Mouse (Mus musculus) hindbrain, embryonic 11.5 days (tissue): ENCODE measurements at regions not wholly inside any gene's neighbourhood (a gene's known extent, or its start where the extent isn't known, plus 50 kb on each side); places are given as distances from the start of the nearest gene placed in this dataset.

Source experiments
- ATAC-seq: fragments of 200-750 bp; cut with Nextera tagmentation; 2 replicates; pipeline ENCODE4 v1.8.0; 2017; ENCODE audit warnings: mild to moderate bottlenecking, moderate TSS enrichment, moderate library complexity; ENCODE audit not compliant: low FRiP score
- DNase-seq: peaks from one replicate; pipeline ENCODE4 v3.0.0-alpha.2; 2015; ENCODE audit warnings: low spot score
- H3K27ac ChIP-seq: fragments of 300-500 bp; sonication (generic); 2 replicates; pipeline ENCODE4 v1.5.1; 2014; ENCODE audit warnings: mild to moderate bottlenecking, low read depth, low read length
- H3K27me3 ChIP-seq: fragments of 300-500 bp; sonication (generic); 2 replicates; pipeline ENCODE4 v1.6.1; 2014; ENCODE audit warnings: mild to moderate bottlenecking, low read length, moderate library complexity, mixed read lengths; ENCODE audit not compliant: control insufficient read depth, insufficient read depth
- H3K36me3 ChIP-seq: fragments of 300-500 bp; sonication (generic); 2 replicates; pipeline ENCODE4 v1.6.1; 2014; ENCODE audit warnings: mild to moderate bottlenecking, low read length, moderate library complexity, mixed read lengths; ENCODE audit not compliant: control insufficient read depth, insufficient read depth
- H3K4me1 ChIP-seq: fragments of 300-500 bp; sonication (generic); replicated peaks from 2 replicates; pipeline ENCODE4 v1.6.1; 2014; ENCODE audit warnings: low read length, mixed read lengths; ENCODE audit not compliant: control insufficient read depth, insufficient read depth
- H3K4me2 ChIP-seq: fragments of 300-500 bp; sonication (generic); replicated peaks from 2 replicates; pipeline ENCODE4 v1.6.1; 2014; ENCODE audit warnings: mild to moderate bottlenecking, low read depth, low read length
- H3K4me3 ChIP-seq: fragments of 300-500 bp; sonication (generic); 2 replicates; pipeline ENCODE4 v1.5.1; 2014; ENCODE audit warnings: low read depth, low read length
- H3K9ac ChIP-seq: fragments of 300-500 bp; sonication (generic); 2 replicates; pipeline ENCODE4 v1.6.1; 2014; ENCODE audit warnings: low read depth, low read length
- H3K9me3 ChIP-seq: fragments of 300-500 bp; sonication (generic); 2 replicates; pipeline ENCODE4 v1.6.1; 2016; ENCODE audit warnings: low read length; ENCODE audit not compliant: control insufficient read depth
- WGBS: fragments of 180-500 bp; shearing (Covaris S2); extraction: QIAGEN DNeasy Blood & Tissue Kit; methylation state at CpG from one replicate; pipeline ENCODE4 v1.1.7; 2014; 5-methylcytosine and 5-hydroxymethylcytosine counted together

GRCm38 (mm10) chr11:18752512-18752911 lies 266.3 kb downstream of the Meis1 start:
- no peak overlapping the region for H3K9ac ChIP-seq
- 40% methylated on average over 2 of the region's 2 CpGs for WGBS
- ATAC-seq: no peak
- peaks cover 16% of the 10 kb centered on the region for H3K4me1 ChIP-seq
- H3K36me3 ChIP-seq: no peaks in the 10 kb centered on the region
- no peaks in the 10 kb centered on the region for H3K9me3 ChIP-seq
- H3K27me3 ChIP-seq: no peaks in the 10 kb centered on the region
- no peak for DNase-seq
- H3K4me3 ChIP-seq: no peak overlapping the region
- peak overlapping the region; percentile 2; the same call in 1 of the 2 replicates for H3K27ac ChIP-seq
- H3K4me2 ChIP-seq: no peak overlapping the region

- Histone ChIP-seq H3K27ac (no peak overlapping the region), H3K9me3 (no peaks in the 10 kb centered on the region), H3K4me3 (no peak overlapping the region), H3K27me3 (no peaks in the 10 kb centered on the region), H3K4me2 (peak overlapping the region; percentile 19), H3K36me3 (no peaks in the 10 kb centered on the region), H3K9ac (no peak overlapping the region), H3K4me1 (peaks cover 16% of the 10 kb centered on the region)
- 19% methylated on average over 20 of the region's 20 CpGs for WGBS
- ATAC-seq (peak; percentile 18; the same call in 1 of the 2 replicates), DNase-seq (peak; percentile 39)
These were observed 267.6 kb downstream of the Meis1 start for GRCm38 (mm10) chr11:18750911-18751841.

DNA sequence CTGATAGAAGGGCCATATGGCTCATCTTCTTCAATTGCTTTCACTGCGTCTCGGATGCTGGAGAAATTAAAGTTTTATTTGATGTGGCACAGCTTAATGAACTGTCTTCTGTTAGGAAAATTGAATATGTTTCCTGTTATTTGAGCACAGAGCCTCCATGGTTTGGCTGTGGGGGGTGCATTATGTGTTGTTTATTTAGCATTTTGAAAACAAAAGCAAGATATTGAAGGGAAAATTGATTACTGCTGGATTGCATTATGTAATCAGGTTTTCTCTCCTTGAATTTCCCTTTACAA lies 268.8 kb downstream of the Meis1 start:
- no peak for DNase-seq
- Histone ChIP-seq H3K27me3 (no peaks in the 10 kb centered on the region), H3K9me3 (no peaks in the 10 kb centered on the region), H3K4me1 (peaks cover 16% of the 10 kb centered on the region), H3K9ac (no peak overlapping the region), H3K36me3 (no peaks in the 10 kb centered on the region), H3K4me2 (no peak overlapping the region), H3K4me3 (no peak overlapping the region), H3K27ac (peak overlapping the region; percentile 75; the same call in 1 of the 2 replicates)
- 44% methylated on average over 2 of the region's 2 CpGs for WGBS
- ATAC-seq: no peak

DNA sequence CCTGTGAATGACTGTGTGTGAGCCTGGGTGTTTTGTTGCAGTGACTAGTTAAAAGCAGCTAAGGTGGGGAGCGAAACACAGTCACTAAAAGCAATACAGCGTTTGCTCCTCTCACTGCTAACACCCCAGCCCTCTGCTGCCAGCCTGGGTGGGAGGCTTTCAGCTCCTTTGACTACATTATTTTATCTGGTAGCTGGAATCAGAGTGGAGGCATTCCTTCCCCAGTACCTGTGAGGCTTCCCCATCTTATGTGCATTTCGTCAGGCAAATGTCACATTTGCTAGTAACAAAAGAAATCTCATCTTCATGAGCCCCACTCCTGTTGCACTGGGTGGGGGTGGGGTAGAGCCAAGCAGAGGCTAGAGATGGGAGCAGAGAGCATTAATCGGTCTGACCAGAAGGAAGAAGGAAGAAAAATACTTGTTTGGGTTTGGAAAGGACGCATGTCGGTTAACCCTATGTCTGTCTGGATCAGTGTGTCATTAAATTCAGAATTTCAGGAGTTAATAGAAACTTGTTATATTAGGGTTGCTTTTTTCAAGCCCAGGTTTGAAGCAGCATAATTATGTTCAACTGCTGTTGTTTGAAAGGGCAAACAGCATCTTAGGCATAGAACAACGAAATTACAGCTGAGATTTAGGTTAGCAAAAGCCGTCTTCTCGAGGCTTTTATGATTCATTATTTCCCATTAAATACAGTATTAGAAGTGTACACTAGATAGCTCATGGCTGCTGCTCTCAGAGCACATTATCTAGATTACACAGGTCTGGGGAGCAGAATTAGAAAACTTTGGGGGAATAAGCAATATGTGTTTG lies 269.3 kb downstream of the Meis1 start:
- peak overlapping the region; percentile 34; the same call in 1 of the 2 replicates for H3K9ac ChIP-seq
- DNase-seq (peak; percentile 29), ATAC-seq (0 out of 2 replicates have a peak, but pooled peaks have one; percentile 12)
- 0 out of 2 replicates have a peak overlapping the region, but pooled peaks have one; percentile 6 for H3K4me2 ChIP-seq
- H3K27me3 ChIP-seq: no peaks in the 10 kb centered on the region
- H3K27ac ChIP-seq: peak overlapping the region; percentile 75
- H3K4me3 ChIP-seq: no peak overlapping the region
- WGBS: 34% methylated on average over 9 of the region's 9 CpGs
- peaks cover 16% of the 10 kb centered on the region for H3K4me1 ChIP-seq
- H3K9me3 ChIP-seq: no peaks in the 10 kb centered on the region
- no peaks in the 10 kb centered on the region for H3K36me3 ChIP-seq

DNA sequence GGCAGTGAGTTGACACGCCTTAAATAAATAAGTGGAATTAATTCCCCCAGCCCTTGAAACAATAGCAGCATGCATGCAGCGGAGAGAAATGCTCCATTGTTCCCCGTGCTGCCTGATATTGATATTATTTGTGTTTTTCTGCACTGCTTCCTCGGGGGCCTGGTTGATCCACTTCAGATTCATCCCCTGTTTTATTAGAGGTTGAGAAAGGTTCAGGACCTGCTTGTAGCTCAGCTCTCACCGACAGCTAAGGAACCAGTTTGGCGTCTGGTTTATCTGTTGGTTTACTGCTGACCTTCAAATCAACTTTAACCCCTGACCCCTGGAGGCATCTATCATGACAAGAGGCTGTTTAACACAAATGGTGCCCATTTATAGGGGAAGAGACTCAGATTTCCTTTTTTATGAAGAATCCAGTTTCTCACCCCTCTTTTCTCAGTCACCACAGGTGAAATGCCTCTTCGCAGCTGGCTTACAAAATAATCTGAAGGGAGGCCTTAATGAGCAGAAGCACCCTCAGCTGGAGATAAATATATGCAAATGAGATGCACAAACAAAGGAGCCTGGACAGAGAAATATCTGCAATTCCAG lies 270.8 kb downstream of the Meis1 start:
- no peak overlapping the region for H3K4me3 ChIP-seq
- H3K4me1 ChIP-seq: peaks cover 11% of the 10 kb centered on the region
- peak; percentile 75 for ATAC-seq
- 0 out of 2 replicates have a peak overlapping the region, but pooled peaks have one; percentile 11 for H3K4me2 ChIP-seq
- H3K9ac ChIP-seq: no peak overlapping the region
- H3K27ac ChIP-seq: peak overlapping the region; percentile 24
- H3K36me3 ChIP-seq: no peaks in the 10 kb centered on the region
- H3K9me3 ChIP-seq: no peaks in the 10 kb centered on the region
- WGBS: 6% methylated on average over 7 of the region's 7 CpGs
- H3K27me3 ChIP-seq: no peaks in the 10 kb centered on the region
- DNase-seq: peak; percentile 79

DNA sequence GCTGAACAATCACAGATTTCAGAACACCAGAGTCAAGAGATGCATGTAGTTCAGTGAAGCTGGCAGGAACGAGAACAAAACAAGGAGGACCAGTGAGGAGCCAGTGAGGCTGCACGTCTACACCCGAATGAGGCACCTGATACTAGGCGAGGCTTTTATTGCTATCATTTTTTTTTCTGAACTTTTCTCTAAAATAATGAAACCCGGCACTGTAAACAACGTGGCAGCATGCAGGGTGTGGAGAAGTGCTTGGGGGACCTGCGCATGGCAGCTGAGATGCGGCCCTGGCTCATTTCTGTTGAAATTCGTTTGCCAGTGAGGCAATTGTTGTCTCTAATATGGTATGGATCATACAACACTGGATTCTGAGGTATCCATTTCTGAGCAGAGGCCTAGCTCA lies 271.4 kb downstream of the Meis1 start:
- Histone ChIP-seq H3K9ac (no peak overlapping the region), H3K27ac (peak overlapping the region; percentile 24), H3K36me3 (no peaks in the 10 kb centered on the region), H3K4me1 (peaks cover 11% of the 10 kb centered on the region), H3K4me3 (no peak overlapping the region), H3K4me2 (no peak overlapping the region), H3K9me3 (no peaks in the 10 kb centered on the region), H3K27me3 (no peaks in the 10 kb centered on the region)
- 47% methylated on average over 9 of the region's 9 CpGs for WGBS
- DNase-seq (no peak), ATAC-seq (0 out of 2 replicates have a peak, but pooled peaks have one; percentile 0)

GRCm38 (mm10) chr11:18746486-18746885 lies 272.3 kb downstream of the Meis1 start:
- H3K27ac ChIP-seq: peak overlapping the region; percentile 24
- no peak overlapping the region for H3K4me2 ChIP-seq
- peak; percentile 25 for DNase-seq
- H3K4me1 ChIP-seq: peaks cover 11% of the 10 kb centered on the region
- no peaks in the 10 kb centered on the region for H3K27me3 ChIP-seq
- no peak for ATAC-seq
- WGBS: 29% methylated on average over 5 of the region's 5 CpGs
- no peak overlapping the region for H3K4me3 ChIP-seq
- no peaks in the 10 kb centered on the region for H3K36me3 ChIP-seq
- H3K9ac ChIP-seq: no peak overlapping the region
- no peaks in the 10 kb centered on the region for H3K9me3 ChIP-seq

GRCm38 (mm10) chr11:18745840-18746239 lies 272.9 kb downstream of the Meis1 start:
- Histone ChIP-seq H3K27me3 (no peaks in the 10 kb centered on the region), H3K9ac (no peak overlapping the region), H3K4me3 (no peak overlapping the region), H3K36me3 (no peaks in the 10 kb centered on the region), H3K4me2 (no peak overlapping the region), H3K9me3 (no peaks in the 10 kb centered on the region), H3K4me1 (peaks cover 11% of the 10 kb centered on the region), H3K27ac (no peak overlapping the region)
- ATAC-seq (no peak), DNase-seq (peak; percentile 29)
- 54% methylated on average over 10 of the region's 10 CpGs for WGBS
